ENCODE assay signal across 12 mouse cellular contexts in genomic region chr19:12015708-12016107, GRCm38 (mm10). TPM values are rescaled to one million over a fixed set of nuclear protein-coding genes. Genes with fewer than 3 reads are reported as not detected.
DNase-seq lines count a peak whose midpoint lies in the region; TF ChIP-seq lines count a peak whose summit lies in the region.
"Had no signal": no experiment of that assay in that cellular context is flagged by ENCODE, and none has a peak within 500 bp of the region (broad histone marks: within the 10 kb centered on the region; RNA-seq: fewer than 3 reads in every experiment).

No protein-coding gene starts in this region.

- TF ChIP-seq CTCF in left cerebral cortex, adult 2 months (IDR thresholded peaks at IDR 0.05): peak; percentile 56
- peak; percentile 60 for TF ChIP-seq CTCF in bone marrow, adult 2 months (IDR thresholded peaks at IDR 0.05; ENCODE audit: control insufficient read depth, insufficient read depth, low read length)

- intact Hi-C loops in left cerebral cortex, adult 2 months (cut with DNase I): loop anchor here (10.0 kb wide), 1 partner anchor 459 kb away; no protein-coding TSS in a partner anchor
- intact Hi-C loops in left cerebral cortex, postnatal 10 days (cut with DNase I): loop anchor here (10.0 kb wide), 1 partner anchor 409 kb away; the partner anchor contains the start of gene Pfpl

- H3K4me3 ChIP-seq in left cerebral cortex, adult 2 months: no peak overlapping the region
- H3K4me3 ChIP-seq in bone marrow, adult 2 months (replicated peaks; ENCODE audit: control insufficient read depth, low read depth, low read length): no peak overlapping the region
- H3K4me3 ChIP-seq: hindbrain, embryonic 12.5 days; lung, embryonic 15.5 days had no signal

- WGBS in bone marrow, adult 2 months: 77% methylated on average over 8 of the region's 8 CpGs

- DNase-seq in left cerebral cortex, adult 2 months (ENCODE audit: extremely low spot score in 1 of 2, low spot score in 2 of 2): no peak
- DNase-seq in left cerebral cortex, postnatal 10 days (ENCODE audit: extremely low spot score in 1 of 2, low spot score in 2 of 2): no peak
- peak; percentile 38 for DNase-seq in thymus, postnatal 4 days
- DNase-seq in thymus, postnatal 25 days: no peak
- no peak for DNase-seq in adrenal gland, adult 2 months
- no peak for DNase-seq in cerebellum, adult 11-12 months
- DNase-seq: kidney, postnatal 10 days; spleen, adult 18-20 months had no signal

- TF ChIP-seq POLR2A in bone marrow, adult 2 months (IDR thresholded peaks at IDR 0.05; ENCODE audit: borderline replicate concordance, control insufficient read depth, low read depth, low read length): no peak

- no peak overlapping the region for H3K27ac ChIP-seq in left cerebral cortex, adult 2 months
- H3K27ac ChIP-seq in bone marrow, adult 2 months (ENCODE audit: control insufficient read depth, insufficient read depth, low read depth, low read length, poor library complexity): no peak overlapping the region
- H3K27ac ChIP-seq: hindbrain, embryonic 12.5 days; lung, embryonic 15.5 days had no signal

- no peaks in the 10 kb centered on the region for H3K4me1 ChIP-seq in bone marrow, adult 2 months (ENCODE audit: control insufficient read depth, insufficient read depth, low read length)
- H3K4me1 ChIP-seq: hindbrain, embryonic 12.5 days; lung, embryonic 15.5 days had no signal

RNA-seq across cellular contexts. Expression of gene Olfr1423, which starts 25.4 kb away (rescaled TPM):
- total RNA-seq in left cerebral cortex, adult 2 months (2021): not detected
- total RNA-seq in left cerebral cortex, postnatal 10 days (2021): not detected
- polyA plus RNA-seq in bone marrow, adult 2 months (2011; ENCODE audit: insufficient read depth, insufficient read length, low replicate concordance, missing spikeins): not detected in 2 replicates
- not detected for total RNA-seq in adrenal gland, adult 2 months (2021)
- polyA plus RNA-seq in adrenal gland, adult 2 months (2012; rRNA removed): not detected in 2 replicates
- total RNA-seq: heart, adult 8-10 months had no signal
- polyA plus RNA-seq: lung, embryonic 15.5 days had no signal

RNA-seq across cellular contexts. Expression of gene Olfr1424, which starts 46.8 kb away (rescaled TPM):
- not detected for total RNA-seq in left cerebral cortex, adult 2 months (2021)
- not detected for total RNA-seq in left cerebral cortex, postnatal 10 days (2021)
- polyA plus RNA-seq in bone marrow, adult 2 months (2011; ENCODE audit: insufficient read depth, insufficient read length, low replicate concordance, missing spikeins): not detected in 2 replicates
- not detected for total RNA-seq in adrenal gland, adult 2 months (2021)
- polyA plus RNA-seq in adrenal gland, adult 2 months (2012; rRNA removed): not detected in 2 replicates
- total RNA-seq: heart, adult 8-10 months had no signal
- polyA plus RNA-seq: hindbrain, embryonic 12.5 days; lung, embryonic 15.5 days had no signal

RNA-seq across cellular contexts. Expression of gene Osbp, which starts 50.0 kb away (rescaled TPM):
- 10 to 100 TPM; 55.6 to 57.0 TPM for total RNA-seq in left cerebral cortex, adult 2 months (2021)
- total RNA-seq in left cerebral cortex, postnatal 10 days (2021): 10 to 100 TPM; 58.7 to 59.4 TPM
- polyA plus RNA-seq in bone marrow, adult 2 months (2011; ENCODE audit: insufficient read depth, insufficient read length, low replicate concordance, missing spikeins): 14.4 and 15.7 TPM in 2 replicates
- 10 to 100 TPM; 80.8 to 86.7 TPM for total RNA-seq in adrenal gland, adult 2 months (2021)
- polyA plus RNA-seq in adrenal gland, adult 2 months (2012; rRNA removed): 9.6 and 14.0 TPM in 2 replicates
